Mouse (Mus musculus): Measurements from ENCODE around the gene Scfd2. TPM values are rescaled to one million over a fixed set of nuclear protein-coding genes. Genes with fewer than 3 reads are reported as not detected.

Scfd2 gene
- polyA plus RNA-seq, 1 experiment = 22.7 TPM

GRCm38 (mm10) chr5:74321010-74321746, 210.4 kb downstream of the Scfd2 start:
- Histone ChIP-seq H3K27ac (ENCODE audit: insufficient read depth, low read length) (no peak overlapping the region), H3K4me3 (ENCODE audit: insufficient read depth, low read length) (no peak overlapping the region), H3K4me1 (ENCODE audit: control insufficient read depth, insufficient read depth, low read length) (no peaks in the 10 kb centered on the region)
- no peak for TF ChIP-seq CTCF (IDR thresholded peaks at IDR 0.05; ENCODE audit: extremely low read depth, insufficient read depth, low read length)
- TF ChIP-seq POLR2A (IDR thresholded peaks at IDR 0.05; ENCODE audit: extremely low read depth, insufficient read depth, low read length) = no peak

- Histone ChIP-seq H3K4me1 (ENCODE audit: control insufficient read depth, insufficient read depth, low read length) (no peaks in the 10 kb centered on the region), H3K27ac (ENCODE audit: insufficient read depth, low read length) (no peak overlapping the region), H3K4me3 (ENCODE audit: insufficient read depth, low read length) (no peak overlapping the region)
- TF ChIP-seq CTCF (IDR thresholded peaks at IDR 0.05; ENCODE audit: extremely low read depth, insufficient read depth, low read length) = no peak
- TF ChIP-seq POLR2A (IDR thresholded peaks at IDR 0.05; ENCODE audit: extremely low read depth, insufficient read depth, low read length) = no peak
Observed at GRCm38 (mm10) chr5:74319551-74319950, 212.0 kb downstream of the Scfd2 start.

- TF ChIP-seq CTCF (IDR thresholded peaks at IDR 0.05; ENCODE audit: extremely low read depth, insufficient read depth, low read length) = no peak
- no peak for TF ChIP-seq POLR2A (IDR thresholded peaks at IDR 0.05; ENCODE audit: extremely low read depth, insufficient read depth, low read length)
- Histone ChIP-seq H3K4me3 (ENCODE audit: insufficient read depth, low read length) (no peak overlapping the region), H3K27ac (ENCODE audit: insufficient read depth, low read length) (no peak overlapping the region), H3K4me1 (ENCODE audit: control insufficient read depth, insufficient read depth, low read length) (no peaks in the 10 kb centered on the region; the same call in 1 of the 2 replicates)
Observed at GRCm38 (mm10) chr5:74317174-74317573, 214.4 kb downstream of the Scfd2 start.

DNA sequence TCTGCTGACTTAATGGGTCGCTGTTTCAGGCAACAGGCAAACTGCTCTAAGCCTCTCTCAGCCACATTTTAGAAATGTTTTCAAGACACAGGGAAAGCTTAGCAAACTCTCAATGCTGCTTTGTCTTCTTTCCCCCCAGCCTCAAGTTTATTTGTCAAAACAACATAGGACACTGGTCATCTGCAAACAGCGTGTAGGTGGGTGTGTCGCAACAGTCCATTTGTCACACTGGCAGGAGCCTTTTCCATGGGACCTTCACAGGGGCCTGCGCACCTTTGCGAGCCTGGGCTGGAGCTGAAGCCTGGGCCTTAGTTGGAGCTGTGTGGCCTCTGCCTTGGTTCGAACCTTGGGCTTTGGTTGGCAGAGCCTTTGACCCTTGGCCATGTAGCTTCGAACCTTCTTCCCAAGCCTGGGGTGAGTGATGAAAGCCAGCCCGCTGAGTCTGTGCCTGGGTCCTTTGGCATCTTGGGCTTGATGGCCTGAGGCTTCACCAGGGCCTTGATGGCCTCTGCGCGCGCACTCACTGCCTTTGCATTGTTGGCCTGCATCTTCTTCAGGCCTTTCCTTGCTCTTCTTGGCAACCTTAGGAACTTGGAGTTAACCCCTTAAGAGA, 215.1 kb downstream of the Scfd2 start:
- no peak for TF ChIP-seq POLR2A (IDR thresholded peaks at IDR 0.05; ENCODE audit: extremely low read depth, insufficient read depth, low read length)
- TF ChIP-seq CTCF (IDR thresholded peaks at IDR 0.05; ENCODE audit: extremely low read depth, insufficient read depth, low read length) = no peak
- Histone ChIP-seq H3K4me3 (ENCODE audit: insufficient read depth, low read length) (no peak overlapping the region), H3K4me1 (ENCODE audit: control insufficient read depth, insufficient read depth, low read length) (no peaks in the 10 kb centered on the region; the same call in 1 of the 2 replicates), H3K27ac (ENCODE audit: insufficient read depth, low read length) (no peak overlapping the region)

DNA sequence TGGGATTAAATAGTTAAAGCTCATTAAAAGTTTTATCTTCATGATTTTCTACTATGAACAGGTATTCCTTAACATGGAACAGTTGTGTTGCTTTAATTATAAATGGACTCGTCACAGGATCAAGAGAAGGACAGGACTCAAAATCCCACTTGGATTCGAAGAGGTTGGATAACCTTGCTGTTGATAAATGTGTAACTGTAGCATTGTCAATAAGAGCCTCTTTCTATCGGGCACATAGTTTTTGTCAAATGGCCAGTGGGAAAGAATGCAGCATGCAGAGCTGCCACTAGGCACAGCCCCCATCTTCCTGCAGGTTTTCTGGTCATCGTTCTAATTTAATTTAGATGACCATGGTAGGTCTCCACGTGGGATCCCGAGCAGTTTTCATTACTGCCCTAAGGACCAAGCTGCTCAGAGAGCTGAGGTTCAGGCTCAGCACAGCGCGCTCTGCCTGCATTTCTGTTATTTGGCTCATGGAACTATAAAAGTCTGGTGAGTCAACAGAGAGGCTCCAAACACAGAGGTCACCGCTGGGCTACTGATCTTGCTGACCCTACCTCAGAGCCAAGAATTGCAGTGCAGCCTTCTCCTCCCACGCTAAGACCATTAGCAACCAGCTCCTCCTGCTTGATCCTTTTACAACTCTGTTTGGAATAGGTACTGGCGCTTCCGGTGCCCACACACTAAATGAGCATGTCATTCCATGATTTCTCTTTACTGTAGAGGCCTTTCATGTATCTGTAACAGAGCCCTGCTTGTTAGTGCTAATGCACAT, 215.9 kb downstream of the Scfd2 start:
- H3K27ac ChIP-seq (ENCODE audit: insufficient read depth, low read length) = no peak overlapping the region
- H3K4me3 ChIP-seq (ENCODE audit: insufficient read depth, low read length) = no peak overlapping the region
- TF ChIP-seq CTCF (IDR thresholded peaks at IDR 0.05; ENCODE audit: extremely low read depth, insufficient read depth, low read length) (no peak), POLR2A (IDR thresholded peaks at IDR 0.05; ENCODE audit: extremely low read depth, insufficient read depth, low read length) (no peak)
- H3K4me1 ChIP-seq (ENCODE audit: control insufficient read depth, insufficient read depth, low read length) = no peaks in the 10 kb centered on the region; the same call in 1 of the 2 replicates

DNA sequence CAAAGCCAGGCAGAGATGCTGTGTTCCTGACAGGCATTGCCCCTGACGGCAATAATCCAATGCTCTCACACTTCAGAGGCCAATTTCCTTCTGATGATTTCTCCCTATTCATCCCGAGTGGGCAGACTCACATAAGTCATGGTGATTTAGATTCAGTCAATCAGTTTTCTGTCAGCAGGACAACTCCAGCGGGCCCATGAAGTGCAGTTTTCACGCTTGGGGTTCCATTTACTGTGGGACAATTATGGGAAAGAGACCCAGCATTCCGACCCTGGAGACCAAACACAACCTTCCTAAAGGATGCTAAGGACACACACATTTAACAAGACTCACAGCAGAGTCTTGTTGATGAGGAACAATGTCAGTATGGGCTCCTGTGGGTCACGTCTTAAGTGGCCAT, 217.1 kb downstream of the Scfd2 start:
- no peak overlapping the region for H3K27ac ChIP-seq (ENCODE audit: insufficient read depth, low read length)
- no peak overlapping the region for H3K4me3 ChIP-seq (ENCODE audit: insufficient read depth, low read length)
- no peaks in the 10 kb centered on the region; the same call in 1 of the 2 replicates for H3K4me1 ChIP-seq (ENCODE audit: control insufficient read depth, insufficient read depth, low read length)
- TF ChIP-seq POLR2A (IDR thresholded peaks at IDR 0.05; ENCODE audit: extremely low read depth, insufficient read depth, low read length) = no peak

DNA sequence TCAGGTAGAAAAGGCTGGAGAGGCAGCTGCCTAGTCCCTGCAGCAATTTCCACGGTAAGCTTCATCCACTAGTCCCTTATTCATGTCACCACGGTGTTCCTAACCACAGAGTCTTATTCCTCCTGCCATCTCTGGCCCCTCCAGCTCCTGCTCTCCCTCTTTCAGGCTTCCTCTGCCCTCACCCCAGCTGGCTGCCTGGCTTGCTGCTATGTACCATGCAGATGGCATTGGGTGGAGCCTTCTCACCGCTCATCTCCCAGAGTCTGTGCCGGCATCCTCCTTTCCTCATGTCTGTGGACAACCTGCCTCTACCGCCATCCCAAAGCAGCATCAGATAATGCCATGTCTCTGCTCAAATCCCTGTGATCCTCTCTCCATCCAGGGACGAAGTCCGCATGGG, 218.0 kb downstream of the Scfd2 start:
- H3K27ac ChIP-seq (ENCODE audit: insufficient read depth, low read length) = no peak overlapping the region
- no peak for TF ChIP-seq CTCF (IDR thresholded peaks at IDR 0.05; ENCODE audit: extremely low read depth, insufficient read depth, low read length)
- TF ChIP-seq POLR2A (IDR thresholded peaks at IDR 0.05; ENCODE audit: extremely low read depth, insufficient read depth, low read length) = no peak
- no peaks in the 10 kb centered on the region; the same call in 1 of the 2 replicates for H3K4me1 ChIP-seq (ENCODE audit: control insufficient read depth, insufficient read depth, low read length)
- no peak overlapping the region for H3K4me3 ChIP-seq (ENCODE audit: insufficient read depth, low read length)

GRCm38 (mm10) chr5:74311865-74312264, 219.7 kb downstream of the Scfd2 start:
- TF ChIP-seq POLR2A (IDR thresholded peaks at IDR 0.05; ENCODE audit: extremely low read depth, insufficient read depth, low read length) (no peak), CTCF (IDR thresholded peaks at IDR 0.05; ENCODE audit: extremely low read depth, insufficient read depth, low read length) (no peak)
- Histone ChIP-seq H3K4me1 (ENCODE audit: control insufficient read depth, insufficient read depth, low read length) (no peaks in the 10 kb centered on the region; the same call in 1 of the 2 replicates), H3K4me3 (ENCODE audit: insufficient read depth, low read length) (no peak overlapping the region), H3K27ac (ENCODE audit: insufficient read depth, low read length) (no peak overlapping the region)

GRCm38 (mm10) chr5:74311200-74311825, 220.2 kb downstream of the Scfd2 start:
- Histone ChIP-seq H3K27ac (ENCODE audit: insufficient read depth, low read length) (no peak overlapping the region), H3K4me3 (ENCODE audit: insufficient read depth, low read length) (no peak overlapping the region), H3K4me1 (ENCODE audit: control insufficient read depth, insufficient read depth, low read length) (no peaks in the 10 kb centered on the region; the same call in 1 of the 2 replicates)
- TF ChIP-seq POLR2A (IDR thresholded peaks at IDR 0.05; ENCODE audit: extremely low read depth, insufficient read depth, low read length) = no peak
- TF ChIP-seq CTCF (IDR thresholded peaks at IDR 0.05; ENCODE audit: extremely low read depth, insufficient read depth, low read length) = peak; percentile 85
